Mouse (Mus musculus) monocyte, adult 5-6 weeks (primary cell): ENCODE measurements around the gene Gm8947. TPM values are rescaled to one million over a fixed set of nuclear protein-coding genes. Genes with fewer than 3 reads are reported as not detected.
A peak's percentile ranks its signal among the peaks of the same experiment; 100 is the strongest.

Experiments
- ATAC-seq: fragments of 153-309, 156-312 bp; replicated peaks from 2 replicates; pipeline ENCODE4 v1.8.0; 2017; ENCODE audit warnings: mild to moderate bottlenecking; ENCODE audit not compliant: low TSS enrichment, insufficient number of reproducible peaks, severe bottlenecking, poor library complexity, low FRiP score
- total RNA-seq: library from RNA; stranded (forward); fragments of 200-1000, 200-491, 200-594 nt; gene quantifications from 3 replicates; pipeline ENCODE4 v1.2.3, GENCODE M21; 2017

Gm8947 gene
- total RNA-seq, 1 experiment from 2014 or later, result not detected

GRCm38 (mm10) chr1:151216417-151216816 is 24.2 kb downstream of the Gm8947 start:
- no peak for ATAC-seq

- ATAC-seq, result no peak
Observed at GRCm38 (mm10) chr1:151219045-151219444, 26.9 kb downstream of the Gm8947 start.

- no peak for ATAC-seq
Observed at GRCm38 (mm10) chr1:151220098-151220497, 27.9 kb downstream of the Gm8947 start.

- no peak for ATAC-seq
Observed at GRCm38 (mm10) chr1:151222561-151223267, 30.5 kb downstream of the Gm8947 start.

GRCm38 (mm10) chr1:151223377-151223776 is 31.2 kb downstream of the Gm8947 start:
- no peak for ATAC-seq

- ATAC-seq, result no peak
Observed at GRCm38 (mm10) chr1:151224536-151224935, 32.4 kb downstream of the Gm8947 start.

GRCm38 (mm10) chr1:151227506-151227905 is 35.3 kb downstream of the Gm8947 start:
- ATAC-seq, result no peak

- peak; percentile 50; the same call in 1 of the 2 replicates for ATAC-seq
Observed at GRCm38 (mm10) chr1:151228320-151228989, 36.3 kb downstream of the Gm8947 start.

- ATAC-seq, result no peak
Observed at GRCm38 (mm10) chr1:151232346-151232745, 40.2 kb downstream of the Gm8947 start.

GRCm38 (mm10) chr1:151233756-151234155 is 41.6 kb downstream of the Gm8947 start:
- ATAC-seq, result no peak

GRCm38 (mm10) chr1:151235574-151235973 is 43.4 kb downstream of the Gm8947 start:
- ATAC-seq, result no peak

GRCm38 (mm10) chr1:151236141-151236930 is 44.2 kb downstream of the Gm8947 start:
- ATAC-seq, result no peak

GRCm38 (mm10) chr1:151237780-151238179 is 45.6 kb downstream of the Gm8947 start:
- no peak for ATAC-seq

- no peak for ATAC-seq
Observed at GRCm38 (mm10) chr1:151243332-151243731, 51.2 kb downstream of the Gm8947 start.

Other genes starting within 250 kb of the Gm8947 start
- gene Hmcn1, start 198.9 kb upstream of the Gm8947 start, total RNA-seq, result not detected in 3 replicates
- gene Gm47985, start 9.8 kb upstream of the Gm8947 start, total RNA-seq, result not detected in 3 replicates
- gene Gm47995, start 6.1 kb downstream of the Gm8947 start, total RNA-seq, result 0.68 TPM in 1 of 3 replicates, not detected in the others
- gene 3110040M04Rik, start 11.7 kb downstream of the Gm8947 start, total RNA-seq, result not detected in 3 replicates
- not detected in 3 replicates for gene Gm47996, start 17.8 kb downstream of the Gm8947 start, total RNA-seq
- 269 to 290 TPM (median 273 TPM) in 3 replicates for gene Ivns1abp, start 152.1 kb downstream of the Gm8947 start, total RNA-seq
- gene Swt1, start 236.1 kb downstream of the Gm8947 start, total RNA-seq, result 21.1 to 53.1 TPM (median 41.1 TPM) in 3 replicates
- 21.1 to 33.9 TPM (median 26.0 TPM) in 3 replicates for gene Trmt1l, start 236.2 kb downstream of the Gm8947 start, total RNA-seq